Mouse (Mus musculus) midbrain, embryonic 11.5 days (tissue): Measurements from ENCODE around the gene Ugt1a6b. TPM values are rescaled to one million over a fixed set of nuclear protein-coding genes. Genes with fewer than 3 reads are reported as not detected.

Experiments used
- ATAC-seq: fragments of 200-750 bp; cut with Nextera tagmentation; 2 replicates; pipeline ENCODE4 v1.8.0; 2017; ENCODE audit warnings: moderate TSS enrichment, moderate library complexity; ENCODE audit not compliant: low FRiP score
- DNase-seq: peaks from one replicate; pipeline ENCODE4 v3.0.0; 2015; ENCODE audit warnings: low spot score; ENCODE audit errors: missing footprints
- H3K27ac ChIP-seq: fragments of 300-500 bp; sonication (generic); 2 replicates; pipeline ENCODE4 v1.5.1; 2014; ENCODE audit warnings: low read depth, low read length
- H3K27me3 ChIP-seq: fragments of 300-500 bp; sonication (generic); 2 replicates; pipeline ENCODE4 v1.6.1; 2014; ENCODE audit warnings: mild to moderate bottlenecking, low read length, moderate library complexity, mixed read lengths; ENCODE audit not compliant: control insufficient read depth, insufficient read depth
- H3K36me3 ChIP-seq: fragments of 300-500 bp; sonication (generic); 2 replicates; pipeline ENCODE4 v1.6.1; 2014; ENCODE audit warnings: mild to moderate bottlenecking, low read length, moderate library complexity, mixed read lengths; ENCODE audit not compliant: control insufficient read depth, insufficient read depth
- H3K4me1 ChIP-seq: fragments of 300-500 bp; sonication (generic); 2 replicates; pipeline ENCODE4 v1.6.1; 2014; ENCODE audit warnings: low read length; ENCODE audit not compliant: control insufficient read depth, insufficient read depth
- H3K4me2 ChIP-seq: fragments of 300-500 bp; sonication (generic); 2 replicates; pipeline ENCODE4 v1.6.1; 2014; ENCODE audit warnings: mild to moderate bottlenecking, moderate library complexity
- H3K4me3 ChIP-seq: fragments of 300-500 bp; sonication (generic); 2 replicates; pipeline ENCODE4 v1.5.1; 2014; ENCODE audit warnings: low read depth, low read length
- H3K9ac ChIP-seq: fragments of 300-500 bp; sonication (generic); 2 replicates; pipeline ENCODE4 v1.6.1; 2014; ENCODE audit warnings: low read length
- H3K9me3 ChIP-seq: fragments of 300-500 bp; sonication (generic); 2 replicates; pipeline ENCODE4 v1.6.1; 2016; ENCODE audit warnings: low read length; ENCODE audit not compliant: control insufficient read depth
- WGBS: fragments of 180-500 bp; shearing (Covaris S2); extraction: QIAGEN DNeasy Blood & Tissue Kit; methylation state at CpG from one replicate; pipeline ENCODE4 v1.1.7; 2014; 5-methylcytosine and 5-hydroxymethylcytosine counted together
- polyA plus RNA-seq: library from polyadenylated mRNA; unstranded; fragments of >200 nt; fragmentation: Nextera tagmentation; extraction: Ambion mirVana; gene quantifications from 2 replicates; pipeline ENCODE4 v1.2.1, GENCODE M21; 2014

The Ugt1a6b gene
- polyA plus RNA-seq, 1 experiment from 2014 or later: not detected

DNA sequence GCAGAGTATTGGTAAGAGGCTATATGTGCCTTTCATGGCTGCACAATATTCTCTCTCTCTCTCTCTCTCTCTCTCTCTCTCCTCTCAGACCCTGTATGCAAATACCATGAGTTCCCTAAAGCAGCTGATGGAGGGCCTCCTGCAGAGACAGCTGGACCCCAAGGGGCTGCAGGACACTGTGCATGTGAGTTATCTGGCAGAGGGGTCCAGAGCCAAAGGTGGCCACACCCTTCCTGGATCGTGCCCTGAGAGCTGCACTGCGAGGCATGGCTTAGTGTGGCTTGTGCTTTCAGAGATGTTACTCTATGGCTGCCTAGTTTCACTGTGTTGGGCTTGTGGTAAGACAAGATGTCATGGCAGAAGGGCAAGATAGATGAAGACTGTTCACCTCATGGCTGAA lies 144.6 kb downstream of the Ugt1a6b start:
- Histone ChIP-seq H3K9me3 (peaks cover 95% of the 10 kb centered on the region), H3K9ac (no peak overlapping the region), H3K4me2 (no peak overlapping the region), H3K36me3 (no peaks in the 10 kb centered on the region), H3K4me3 (no peak overlapping the region), H3K4me1 (no peaks in the 10 kb centered on the region), H3K27ac (no peak overlapping the region), H3K27me3 (no peaks in the 10 kb centered on the region)
- 53% methylated on average over 2 of the region's 2 CpGs for WGBS
- DNase-seq (no peak), ATAC-seq (no peak)

DNA sequence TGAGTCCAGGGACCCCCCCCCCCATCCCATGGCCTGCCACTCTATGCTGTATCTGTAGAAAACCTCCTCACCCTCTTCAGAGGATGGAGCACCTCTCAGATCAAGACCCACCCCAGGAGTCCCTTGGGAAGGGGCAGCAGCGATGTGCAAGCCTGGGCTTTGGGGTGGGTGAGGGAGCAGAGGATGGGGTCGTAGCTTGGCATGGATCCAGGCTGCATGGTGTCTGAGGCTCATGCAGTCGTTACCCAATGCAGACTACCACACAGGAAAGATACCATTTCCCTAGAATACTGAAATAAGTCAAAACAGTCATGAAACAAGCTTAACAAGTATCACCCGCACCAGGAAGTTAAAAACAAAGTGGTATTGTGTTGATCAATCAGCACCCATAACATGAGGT lies 145.6 kb downstream of the Ugt1a6b start:
- Histone ChIP-seq H3K9ac (no peak overlapping the region), H3K27ac (no peak overlapping the region), H3K4me2 (no peak overlapping the region), H3K36me3 (no peaks in the 10 kb centered on the region), H3K27me3 (no peaks in the 10 kb centered on the region), H3K4me3 (no peak overlapping the region), H3K9me3 (peaks cover 96% of the 10 kb centered on the region), H3K4me1 (no peaks in the 10 kb centered on the region)
- ATAC-seq: peak; percentile 6; the same call in 1 of the 2 replicates
- WGBS: 72% methylated on average over 4 of the region's 4 CpGs
- DNase-seq: no peak

DNA sequence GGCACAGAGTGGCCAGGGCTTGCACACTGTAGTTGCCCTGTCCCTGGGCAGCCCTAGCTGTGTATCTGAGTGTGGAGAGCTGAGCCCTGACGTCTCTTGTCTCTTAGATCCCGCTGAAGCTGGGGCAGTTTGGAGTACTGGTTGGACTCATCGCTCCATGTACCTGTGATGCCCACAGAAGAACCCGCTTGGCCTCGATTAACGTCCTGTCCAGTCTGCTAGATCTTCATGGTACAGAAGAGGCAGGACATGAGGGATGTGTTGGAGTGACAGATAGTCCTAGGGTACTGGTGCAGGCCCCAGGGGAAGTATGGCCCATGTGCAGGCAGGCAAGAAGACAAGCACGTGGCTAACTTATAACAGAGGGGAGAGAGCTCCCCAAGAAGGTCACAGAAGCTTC lies 146.5 kb downstream of the Ugt1a6b start:
- ATAC-seq: no peak
- H3K4me1 ChIP-seq: no peaks in the 10 kb centered on the region
- H3K4me3 ChIP-seq: no peak overlapping the region
- H3K36me3 ChIP-seq: no peaks in the 10 kb centered on the region
- peaks cover 96% of the 10 kb centered on the region for H3K9me3 ChIP-seq
- 78% methylated on average over 7 of the region's 7 CpGs for WGBS
- H3K27me3 ChIP-seq: no peaks in the 10 kb centered on the region
- H3K27ac ChIP-seq: no peak overlapping the region
- H3K9ac ChIP-seq: no peak overlapping the region
- H3K4me2 ChIP-seq: no peak overlapping the region
- DNase-seq: no peak

DNA sequence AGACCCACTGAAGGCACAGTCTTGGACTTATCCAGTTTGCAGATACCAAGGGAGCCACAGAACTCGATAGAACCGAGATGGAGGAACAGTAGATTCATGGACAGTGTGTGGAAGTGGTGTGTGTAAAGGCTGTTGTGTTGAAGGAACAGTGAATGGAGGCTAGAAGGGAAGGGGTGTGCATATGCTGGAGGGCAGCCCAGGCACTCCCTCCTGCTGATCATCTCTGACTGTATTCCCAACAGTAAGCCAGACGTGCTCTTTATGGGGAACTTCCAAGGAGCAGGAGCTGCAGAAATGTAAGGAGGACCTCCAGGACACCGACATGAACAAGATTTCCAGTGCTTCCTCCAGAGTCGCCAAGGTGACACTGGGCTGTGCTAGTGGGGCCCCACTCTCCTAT lies 147.0 kb downstream of the Ugt1a6b start:
- Histone ChIP-seq H3K9ac (no peak overlapping the region), H3K4me3 (no peak overlapping the region), H3K27me3 (no peaks in the 10 kb centered on the region), H3K4me1 (no peaks in the 10 kb centered on the region), H3K27ac (no peak overlapping the region), H3K4me2 (no peak overlapping the region), H3K9me3 (peaks cover 96% of the 10 kb centered on the region), H3K36me3 (no peaks in the 10 kb centered on the region)
- ATAC-seq (no peak), DNase-seq (no peak)
- WGBS: 77% methylated on average over 5 of the region's 5 CpGs

DNA sequence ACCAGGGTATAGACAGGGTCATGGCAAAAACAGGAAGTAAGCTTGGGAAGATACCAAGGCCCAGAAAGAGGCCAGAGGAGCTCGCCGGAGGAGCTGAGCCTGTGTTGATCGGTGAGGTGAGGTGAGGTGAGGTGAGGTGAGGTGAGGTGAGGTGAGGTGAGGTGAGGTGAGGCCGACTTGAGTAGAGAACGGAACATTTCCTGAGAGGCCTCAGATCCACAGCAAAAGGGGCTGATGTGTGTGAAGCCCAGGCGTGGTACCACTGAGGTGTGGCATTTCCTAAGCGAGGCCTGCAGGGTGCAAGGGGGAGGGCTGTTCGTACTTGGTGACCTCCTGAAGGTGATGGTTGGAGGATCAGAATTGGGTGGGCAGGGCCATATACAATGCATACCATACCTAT lies 150.1 kb downstream of the Ugt1a6b start:
- 75% methylated on average over 8 of the region's 8 CpGs for WGBS
- H3K27ac ChIP-seq: no peak overlapping the region
- H3K27me3 ChIP-seq: no peaks in the 10 kb centered on the region

DNA sequence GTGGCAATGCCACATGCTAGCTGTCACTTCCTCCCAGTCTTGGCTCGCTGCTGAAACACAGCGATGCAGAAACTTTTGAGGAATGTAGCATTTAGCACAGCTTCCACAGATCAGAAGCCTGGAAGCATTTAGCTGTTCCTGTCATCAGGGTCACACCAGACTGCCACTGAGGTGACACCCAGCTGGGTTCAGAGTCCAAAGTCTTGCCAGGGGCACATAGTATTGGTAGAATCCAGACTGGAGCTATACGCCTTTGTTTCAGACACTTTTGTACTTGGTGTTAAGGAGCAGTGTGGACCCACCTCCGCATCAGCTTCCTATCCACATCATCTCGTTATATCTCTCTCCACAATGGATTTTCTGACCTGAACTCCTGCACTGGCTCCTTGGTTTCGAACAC lies 150.5 kb downstream of the Ugt1a6b start:
- no peak for ATAC-seq
- Histone ChIP-seq H3K27me3 (no peaks in the 10 kb centered on the region), H3K27ac (no peak overlapping the region), H3K36me3 (no peaks in the 10 kb centered on the region), H3K4me1 (no peaks in the 10 kb centered on the region), H3K9ac (no peak overlapping the region), H3K9me3 (peaks cover 94% of the 10 kb centered on the region), H3K4me3 (no peak overlapping the region), H3K4me2 (no peak overlapping the region)
- DNase-seq: no peak
- WGBS: 72% methylated on average over 6 of the region's 6 CpGs

More for the DNA sequence above, 150.1 kb downstream of the Ugt1a6b start:
- Histone ChIP-seq H3K36me3 (no peaks in the 10 kb centered on the region), H3K4me3 (no peak overlapping the region), H3K9me3 (peaks cover 95% of the 10 kb centered on the region), H3K4me1 (no peaks in the 10 kb centered on the region), H3K4me2 (no peak overlapping the region), H3K9ac (no peak overlapping the region)
- no peak for ATAC-seq
- DNase-seq: no peak

DNA sequence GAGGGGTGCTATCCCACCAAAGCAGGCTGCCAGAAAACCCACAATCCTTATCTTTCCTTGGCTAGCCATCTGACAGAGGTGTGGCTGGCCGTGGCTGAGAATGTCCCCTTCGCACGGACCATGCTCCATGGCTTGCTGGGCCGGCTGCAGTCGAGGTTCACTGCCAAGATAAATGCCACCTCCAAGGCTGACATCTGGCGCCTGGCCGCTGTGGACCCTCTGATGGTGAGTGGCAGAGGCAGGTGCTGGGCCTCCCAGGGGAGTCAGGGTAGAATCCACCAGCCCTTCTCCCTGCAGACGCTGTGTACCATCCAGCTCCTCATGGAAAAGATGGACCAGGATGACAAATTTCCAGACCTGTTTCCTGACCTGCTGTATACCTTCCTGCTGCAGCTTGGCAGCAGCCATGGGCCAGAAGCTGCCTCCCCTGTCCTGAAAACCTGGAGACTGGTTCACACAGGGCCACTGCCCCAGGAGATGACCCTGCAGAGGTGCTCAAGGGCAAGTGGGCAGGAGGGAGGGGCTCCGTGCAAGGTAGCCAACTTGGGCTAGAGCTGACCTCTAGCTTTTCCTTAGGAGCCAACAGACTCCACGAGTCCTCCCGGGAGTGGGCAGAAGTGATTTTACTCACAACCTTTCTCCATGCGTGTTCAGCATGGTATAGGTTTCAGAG lies 151.9 kb downstream of the Ugt1a6b start:
- DNase-seq (no peak), ATAC-seq (no peak)
- Histone ChIP-seq H3K36me3 (peaks cover under 1% of the 10 kb centered on the region; the same call in 1 of the 2 replicates), H3K4me1 (no peaks in the 10 kb centered on the region), H3K27ac (no peak overlapping the region), H3K9ac (no peak overlapping the region), H3K4me3 (no peak overlapping the region), H3K9me3 (peaks cover 83% of the 10 kb centered on the region), H3K27me3 (no peaks in the 10 kb centered on the region), H3K4me2 (no peak overlapping the region)
- 89% methylated on average over 12 of the region's 12 CpGs for WGBS

DNA sequence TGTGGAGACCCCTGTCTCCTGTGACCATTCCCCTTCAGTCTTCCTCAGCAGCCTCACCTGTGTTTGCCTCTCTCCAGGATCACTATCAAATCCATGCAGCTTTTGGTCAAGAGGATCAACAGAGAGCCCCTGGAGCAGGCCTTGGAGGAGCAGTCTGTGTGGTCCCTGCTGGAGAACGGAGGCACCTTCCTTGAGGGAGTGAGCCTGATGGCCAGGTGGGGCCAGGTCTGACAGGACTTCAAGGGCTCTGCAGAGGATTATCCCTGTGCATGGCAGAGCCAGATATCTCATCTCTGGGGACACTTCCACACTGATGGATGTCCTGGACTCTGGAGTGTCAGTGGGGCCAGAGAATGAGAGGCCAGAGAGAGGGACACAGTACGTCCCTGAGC lies 152.4 kb downstream of the Ugt1a6b start:
- Histone ChIP-seq H3K4me1 (no peaks in the 10 kb centered on the region), H3K9ac (no peak overlapping the region), H3K27ac (no peak overlapping the region), H3K4me2 (no peak overlapping the region), H3K36me3 (peaks cover 5% of the 10 kb centered on the region; the same call in 1 of the 2 replicates), H3K4me3 (no peak overlapping the region), H3K9me3 (peaks cover 82% of the 10 kb centered on the region), H3K27me3 (no peaks in the 10 kb centered on the region)
- ATAC-seq (0 out of 2 replicates have a peak, but pooled peaks have one; percentile 1), DNase-seq (no peak)
- WGBS: 63% methylated on average over 2 of the region's 2 CpGs

DNA sequence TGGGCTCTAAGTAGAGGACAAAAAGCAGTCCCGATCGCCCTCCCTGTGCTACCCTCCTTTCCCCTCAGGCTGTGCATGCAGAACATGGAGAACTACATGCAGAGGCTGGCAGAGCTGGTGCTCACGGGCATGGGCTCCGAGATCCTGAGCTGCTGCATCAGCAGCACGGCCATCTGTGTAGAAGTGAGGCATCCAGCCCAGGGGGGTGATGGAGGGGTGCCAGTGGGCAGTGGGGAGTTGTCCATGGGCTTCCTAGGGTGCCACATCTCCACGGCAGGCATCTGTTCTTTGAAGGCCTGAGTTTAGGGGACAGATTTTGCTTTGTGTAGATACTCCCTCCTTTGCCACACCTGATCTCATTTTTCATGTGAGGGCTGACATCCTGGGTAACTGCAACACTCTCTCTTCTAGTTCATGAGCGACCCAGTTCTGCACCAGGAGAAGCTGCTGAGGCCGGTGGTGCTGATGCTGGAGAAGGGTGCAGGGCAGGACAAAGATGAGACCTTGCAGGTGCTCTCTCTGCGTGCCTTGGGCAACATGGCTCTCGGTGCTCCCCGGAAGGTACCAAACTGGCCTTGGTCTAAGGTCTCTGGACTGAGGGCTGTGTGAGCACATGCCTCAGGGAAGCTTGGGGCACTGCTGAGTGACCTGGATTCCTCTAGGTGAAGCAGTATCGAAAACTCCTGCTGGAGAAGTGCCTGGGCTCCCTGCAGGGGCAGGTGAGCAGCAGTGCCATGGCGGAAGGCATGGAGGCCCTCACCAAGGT lies 153.1 kb downstream of the Ugt1a6b start:
- no peak for ATAC-seq

More for the DNA sequence above, 153.1 kb downstream of the Ugt1a6b start:
- WGBS: 80% methylated on average over 13 of the region's 13 CpGs
- H3K27ac ChIP-seq: no peak overlapping the region
- H3K27me3 ChIP-seq: no peaks in the 10 kb centered on the region
- no peak overlapping the region for H3K9ac ChIP-seq
- no peaks in the 10 kb centered on the region for H3K4me1 ChIP-seq
- no peak for DNase-seq
- H3K4me2 ChIP-seq: no peak overlapping the region
- peaks cover 6% of the 10 kb centered on the region; the same call in 1 of the 2 replicates for H3K36me3 ChIP-seq
- H3K4me3 ChIP-seq: no peak overlapping the region
- H3K9me3 ChIP-seq: peaks cover 75% of the 10 kb centered on the region
